Mouse (Mus musculus) myocyte (in vitro differentiated cells): ENCODE measurements around the gene Ncam1.

Experiments
- MYOG ChIP-seq, 3 experiments: IDR thresholded peaks; one replicate each; pipeline ENCODE4 v1.6.1; 2011; ENCODE audit warnings: control low read depth in 2 of 3, low read depth in 2 of 3, mild to moderate bottlenecking in 2 of 3; ENCODE audit not compliant: insufficient read length in 2 of 3, control insufficient read depth in 1 of 3, insufficient read depth in 1 of 3
- POLR2A ChIP-seq: IDR thresholded peaks from one replicate; pipeline ENCODE4 v1.6.1; 2011; ENCODE audit warnings: low read depth, mild to moderate bottlenecking, control low read depth, moderate library complexity; ENCODE audit not compliant: insufficient read length
- POLR2AphosphoS2 ChIP-seq: IDR thresholded peaks from one replicate; pipeline ENCODE4 v1.6.1; 2011; ENCODE audit warnings: low read depth, control low read depth; ENCODE audit not compliant: insufficient read length

DNA sequence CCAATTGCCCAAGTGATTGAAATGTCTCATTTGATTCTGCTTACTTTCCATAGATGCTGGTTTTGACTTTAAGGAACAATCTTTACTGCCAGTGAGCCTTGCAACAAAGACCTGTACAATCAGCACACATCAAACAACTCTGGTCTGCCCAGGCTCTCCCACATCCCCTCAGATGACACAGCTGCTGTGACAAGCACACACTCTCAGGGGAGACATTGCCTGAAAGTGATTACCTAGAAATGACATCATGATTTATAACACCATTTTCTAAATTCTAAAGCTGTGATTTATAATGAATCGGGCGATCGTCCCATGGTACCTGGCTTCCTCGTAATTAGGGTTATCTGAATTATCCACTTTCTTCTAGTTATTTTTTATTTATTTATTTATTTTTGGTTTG lies 42.0 kb downstream of the Ncam1 start:
- TF ChIP-seq POLR2AphosphoS2 (no peak), MYOG (IDR thresholded peaks at IDR 0.05; ENCODE audit: control insufficient read depth in 1 of 3, insufficient read depth in 1 of 3, insufficient read length in 2 of 3, low read depth in 2 of 3) (no peak), POLR2A (no peak)
